Mouse (Mus musculus) cerebellum, adult 11 months (tissue): ENCODE measurements at regions not wholly inside any gene's neighbourhood (a gene's known extent, or its start where the extent isn't known, plus 50 kb on each side); places are given as distances from the start of the nearest gene placed in this dataset.

Experiments
- DNase-seq: peaks from one replicate; pipeline ENCODE4 v3.0.0; 2022

- no peak for DNase-seq
Measured at GRCm38 (mm10) chr2:50755616-50756450, 393.1 kb downstream of the Rnd3 start.

DNA sequence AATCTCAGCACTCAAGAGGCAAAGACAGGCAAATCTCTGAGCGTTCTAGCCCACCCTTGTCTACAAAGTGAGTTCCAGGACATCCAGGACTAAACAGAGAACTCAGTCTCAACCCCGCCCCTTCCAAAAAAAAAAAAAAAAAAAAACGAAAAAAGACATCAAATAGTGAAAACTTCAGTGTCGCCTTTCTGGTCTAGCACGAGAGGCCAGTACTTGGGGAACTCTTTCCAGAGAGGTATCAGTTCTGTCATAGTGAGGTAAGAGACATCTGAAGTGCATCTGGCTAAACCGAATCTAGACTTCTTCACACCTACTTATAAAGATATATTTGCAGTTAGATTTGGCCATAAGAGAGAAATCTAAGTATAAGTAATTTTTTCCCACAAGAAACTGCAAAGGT, 393.8 kb downstream of the Rnd3 start:
- DNase-seq = no peak

- no peak for DNase-seq
Measured at GRCm38 (mm10) chr2:50752408-50752807, 396.5 kb downstream of the Rnd3 start.

DNA sequence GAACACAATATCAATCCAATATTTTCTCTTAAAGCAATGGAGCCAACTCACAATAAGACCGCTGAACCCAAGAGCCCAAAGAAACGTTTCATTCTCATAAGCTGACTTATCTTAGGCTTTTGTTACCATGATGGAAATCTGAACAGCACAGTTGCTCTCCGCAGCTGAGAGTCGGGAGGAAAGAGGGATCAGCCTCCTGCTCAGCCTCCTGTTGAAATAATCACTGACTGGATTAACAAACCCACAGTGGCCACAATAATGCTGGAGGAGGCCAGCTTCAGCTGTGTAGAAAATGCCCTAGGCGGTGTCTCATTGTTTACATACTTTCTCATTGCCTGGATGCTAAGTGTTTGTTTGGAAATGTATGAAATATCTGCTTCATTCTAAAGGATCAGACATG, 398.1 kb downstream of the Rnd3 start:
- DNase-seq = no peak

DNA sequence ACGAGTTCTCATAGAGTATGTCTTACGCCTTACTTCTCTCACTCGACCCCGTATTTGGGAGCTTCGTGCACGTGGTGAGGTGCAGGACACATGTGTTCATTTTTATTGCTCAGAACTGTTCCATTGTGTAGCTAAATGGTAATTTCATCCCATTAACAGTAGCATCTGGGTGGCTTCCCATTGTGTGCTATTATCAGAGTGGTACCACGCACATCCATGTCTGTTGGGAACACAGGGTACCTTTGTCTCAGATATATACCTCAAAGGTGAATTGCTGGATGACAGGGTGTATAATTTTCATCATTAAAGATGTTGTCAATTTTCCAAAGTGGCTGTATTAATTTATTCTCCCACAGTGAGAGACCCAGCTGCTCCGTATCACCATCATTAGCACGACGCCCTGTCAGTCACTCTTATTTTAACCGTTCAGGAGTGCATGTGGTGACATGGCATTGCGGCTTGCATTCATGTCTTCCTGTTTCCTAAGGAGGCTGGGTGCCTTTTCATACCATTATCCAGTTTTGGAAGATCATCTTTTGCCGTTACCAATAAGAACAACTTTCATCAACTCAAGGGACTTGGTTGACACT, 404.2 kb downstream of the Rnd3 start:
- no peak for DNase-seq

DNA sequence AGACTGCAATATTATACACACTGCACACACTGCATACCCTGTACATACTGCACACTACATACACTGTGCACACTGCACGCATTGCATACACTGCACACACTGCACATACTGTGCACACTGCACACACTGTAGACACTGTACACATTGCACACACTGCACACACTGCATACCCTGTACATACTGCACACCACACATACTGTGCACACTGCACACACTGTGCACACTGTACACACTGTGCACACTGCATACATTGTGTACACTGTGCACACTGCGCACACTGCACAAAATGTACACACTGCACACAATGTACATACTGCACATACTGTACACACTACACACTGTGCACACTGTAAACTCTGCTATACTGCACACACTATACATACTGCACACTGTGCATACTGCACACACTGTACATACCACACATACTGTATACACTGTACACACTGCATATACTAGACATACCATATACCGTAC, 405.1 kb downstream of the Rnd3 start:
- DNase-seq = no peak

GRCm38 (mm10) chr2:50742421-50742820, 406.5 kb downstream of the Rnd3 start:
- DNase-seq = no peak

DNA sequence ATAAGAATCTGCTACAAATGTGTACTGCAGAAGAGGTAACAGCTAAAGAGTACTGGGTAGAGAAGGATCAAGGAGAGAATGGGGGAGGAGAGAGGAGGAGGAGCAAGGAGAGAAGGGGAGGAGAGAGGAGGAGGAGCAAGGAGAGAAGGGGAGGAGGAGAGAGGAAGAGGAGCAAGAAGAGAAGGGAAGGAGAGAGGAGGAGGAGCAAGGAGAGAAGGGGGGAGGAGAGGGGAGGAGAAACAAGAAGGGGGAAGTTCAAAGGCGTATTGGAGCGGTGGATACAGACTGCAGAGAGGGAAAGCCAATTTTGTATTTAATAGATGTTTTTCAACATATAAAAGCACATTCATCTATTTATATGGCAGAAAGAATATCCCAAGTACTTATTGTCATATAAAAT, 407.6 kb downstream of the Rnd3 start:
- DNase-seq = no peak

DNA sequence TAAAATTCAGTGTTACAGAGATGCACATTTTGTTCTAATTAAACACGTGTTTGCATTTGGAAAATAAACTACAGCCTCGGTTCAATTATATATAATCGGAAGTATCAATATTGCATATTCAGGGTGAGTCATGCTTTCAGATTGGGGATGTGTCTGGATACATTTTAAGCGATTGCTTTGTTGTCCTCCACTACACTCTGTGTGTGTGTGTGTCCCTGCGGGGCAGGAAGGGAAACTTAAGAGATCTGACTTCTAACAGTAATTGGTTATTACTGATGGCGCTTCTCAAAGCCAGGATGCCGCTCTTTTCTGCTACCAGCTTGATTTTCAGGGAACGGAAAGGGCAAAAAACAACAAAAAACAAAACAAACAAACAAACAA, 409.3 kb downstream of the Rnd3 start:
- DNase-seq = no peak

DNA sequence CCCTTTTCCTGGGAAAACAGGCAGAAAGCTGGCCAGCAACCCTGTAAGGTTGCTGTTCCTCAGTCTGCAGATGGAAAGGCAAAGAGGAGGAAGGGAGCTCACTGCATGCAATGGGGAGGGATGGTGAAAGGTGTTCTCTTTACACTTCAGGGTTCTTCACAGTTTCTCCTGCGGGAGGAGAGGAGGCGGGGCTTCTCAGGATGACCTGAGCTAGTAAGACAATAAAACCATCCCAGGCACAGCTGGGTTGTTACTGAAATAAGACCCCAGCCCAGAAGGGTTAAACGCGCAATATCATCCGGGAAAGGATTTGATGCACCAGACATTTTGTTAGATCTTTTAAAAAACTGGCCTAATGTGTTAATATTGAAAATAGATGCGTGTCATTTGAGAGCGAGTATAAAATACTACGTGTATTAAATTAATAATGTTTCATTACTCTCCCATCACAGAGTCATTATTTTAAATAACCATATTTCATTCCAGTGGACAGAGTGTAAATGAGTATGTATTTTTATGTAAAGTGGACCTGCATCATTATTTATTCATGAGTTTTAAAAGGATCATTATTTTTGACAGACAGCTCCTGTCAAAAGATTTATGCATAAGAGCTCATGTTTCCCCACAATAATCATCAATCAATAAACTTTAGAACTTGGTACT, 409.8 kb downstream of the Rnd3 start:
- DNase-seq = no peak

- DNase-seq = no peak
Measured at GRCm38 (mm10) chr2:50737706-50738105, 411.2 kb downstream of the Rnd3 start.

- DNase-seq = no peak
Measured at GRCm38 (mm10) chr2:50735029-50735428, 413.9 kb downstream of the Rnd3 start.

GRCm38 (mm10) chr2:50706652-50707051, 410.1 kb upstream of the Mmadhc start:
- DNase-seq = no peak

DNA sequence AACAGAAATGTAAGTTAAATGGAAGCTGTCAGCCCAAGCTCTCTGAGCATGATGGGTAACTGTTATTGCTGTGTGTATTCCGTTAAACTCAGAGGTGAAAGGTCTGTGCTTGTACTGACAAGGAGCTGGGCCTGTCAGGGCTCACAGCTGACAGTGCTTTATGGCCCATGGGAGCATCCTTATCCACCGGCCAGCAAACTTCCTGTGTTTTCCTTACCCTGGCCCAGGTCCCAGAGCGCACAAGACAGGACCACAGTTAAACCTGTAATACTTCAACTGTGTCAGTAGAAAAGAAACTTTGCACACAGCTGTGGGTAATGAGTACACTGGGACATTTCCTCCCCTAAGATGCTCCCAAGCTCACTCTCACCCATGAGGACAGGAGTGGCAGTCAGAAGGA, 407.7 kb upstream of the Mmadhc start:
- no peak for DNase-seq

- DNase-seq = no peak
Measured at GRCm38 (mm10) chr2:50702584-50703450, 406.2 kb upstream of the Mmadhc start.

GRCm38 (mm10) chr2:50698841-50699240, 402.2 kb upstream of the Mmadhc start:
- no peak for DNase-seq

DNA sequence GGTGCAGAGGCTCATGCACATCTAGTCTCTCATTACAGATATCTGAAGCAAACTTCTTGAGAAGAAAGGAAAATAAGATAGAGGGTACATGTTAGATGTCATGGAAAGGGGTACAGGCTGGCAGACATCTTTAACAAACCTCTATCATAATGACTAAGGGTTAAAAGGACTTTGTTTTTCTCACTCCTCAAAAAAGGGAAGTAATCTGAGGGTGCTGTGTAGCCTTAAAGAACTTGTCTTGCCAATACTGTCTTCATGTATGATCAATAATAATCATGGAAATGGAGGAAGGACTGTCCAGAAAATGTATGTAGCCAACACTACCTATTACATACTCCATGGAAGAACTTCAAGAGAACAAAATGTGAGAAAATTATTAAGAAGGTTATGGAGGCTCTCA, 400.0 kb upstream of the Mmadhc start:
- no peak for DNase-seq

DNA sequence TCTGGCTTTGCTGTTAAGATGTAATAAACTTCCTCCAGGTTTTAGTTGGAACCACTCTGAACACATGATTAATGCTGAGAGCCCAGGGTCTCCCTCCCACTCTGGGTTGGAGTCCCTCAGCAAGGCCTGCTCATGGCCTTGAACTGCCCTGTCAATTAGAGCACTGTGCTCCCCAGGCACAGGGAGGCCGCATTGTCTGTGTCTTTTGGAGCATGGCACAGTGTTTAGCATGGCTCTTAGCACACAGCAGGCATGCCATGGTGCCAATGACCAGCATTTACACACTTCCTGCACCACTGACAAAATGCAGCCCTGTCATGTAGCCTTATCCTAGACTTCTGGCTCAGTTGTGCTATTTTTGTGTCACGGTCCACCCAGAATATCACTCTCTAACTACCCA, 398.2 kb upstream of the Mmadhc start:
- DNase-seq = no peak

DNA sequence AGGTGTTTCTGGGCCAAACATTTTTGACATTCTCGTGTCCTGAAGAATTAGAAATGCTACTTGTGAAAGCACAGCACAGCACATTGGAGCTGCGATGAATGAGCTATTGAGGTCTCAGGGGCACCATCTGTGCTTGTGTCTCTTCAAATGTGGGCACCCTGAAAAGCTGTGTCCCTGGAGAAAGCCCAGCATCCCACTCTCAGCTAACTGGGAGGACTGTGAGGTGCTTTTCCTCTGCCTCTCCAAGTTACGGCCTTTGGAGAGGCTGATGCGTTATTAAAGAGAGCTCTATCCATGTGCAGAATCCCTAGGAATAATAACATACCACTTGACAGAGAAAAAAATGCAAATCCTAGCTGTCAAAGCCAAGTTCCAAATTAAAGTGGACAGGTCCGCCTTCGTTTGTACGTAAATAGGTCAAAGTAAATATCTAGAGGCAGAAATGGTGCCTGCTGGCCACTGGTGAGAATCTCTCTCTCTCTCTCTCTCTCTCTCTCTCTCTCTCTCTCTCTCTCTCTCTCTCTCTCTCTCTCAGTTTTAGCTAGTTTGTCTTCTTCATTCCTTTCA, 397.3 kb upstream of the Mmadhc start:
- DNase-seq = peak; percentile 2

GRCm38 (mm10) chr2:50690120-50691103, 393.8 kb upstream of the Mmadhc start:
- no peak for DNase-seq

DNA sequence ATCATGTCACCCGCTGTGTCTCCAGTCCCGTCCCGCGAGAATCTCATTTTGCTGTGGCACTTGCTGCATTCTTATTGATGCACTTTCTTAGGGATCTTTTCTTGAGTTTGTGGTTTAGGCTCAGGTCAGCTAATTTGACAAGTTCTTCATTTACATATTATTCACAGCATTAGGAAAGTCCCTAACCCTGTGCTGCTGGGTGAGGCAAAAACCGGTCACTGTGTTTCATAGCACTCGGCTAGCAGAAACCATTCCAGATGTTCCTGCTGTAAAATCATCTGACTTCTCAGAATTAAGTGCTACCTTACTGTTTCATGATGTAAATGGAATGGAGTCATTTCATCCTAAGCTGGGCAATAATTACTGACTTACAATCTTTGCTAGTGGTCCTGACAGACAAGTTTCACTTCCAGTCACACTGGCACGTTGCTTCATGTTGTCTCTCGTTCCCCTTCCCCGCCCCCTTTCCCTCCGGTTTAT, 391.1 kb upstream of the Mmadhc start:
- no peak for DNase-seq
